Mouse (Mus musculus) left cerebral cortex, adult 2 months (tissue): ENCODE results near the gene Stx8. TPM values are rescaled to one million over a fixed set of nuclear protein-coding genes. Genes with fewer than 3 reads are reported as not detected.

Experiments
- DNase-seq, 2 experiments: peaks; one replicate each; pipeline ENCODE4 v3.0.0; 2021 to 2022; ENCODE audit warnings: low spot score in 2 of 2, mixed read lengths in 1 of 2; ENCODE audit errors: extremely low spot score in 1 of 2
- H3K27ac ChIP-seq: fragments of 200-600 bp; 2 replicates; pipeline ENCODE4 v1.8.1; 2022
- H3K4me3 ChIP-seq: fragments of 200-600 bp; 2 replicates; pipeline ENCODE4 v1.8.1; 2022
- CTCF ChIP-seq: fragments of 200-600 bp; IDR thresholded peaks from 2 replicates; pipeline ENCODE4 v1.8.1; 2022; ENCODE audit warnings: antibody characterized with exemption, mild to moderate bottlenecking, moderate library complexity
- intact Hi-C: fragments of 180-260 bp; cut with DNase I; formaldehyde crosslinking; loops from one replicate; pipeline ENCODE4 v1.15.1; 2025
- total RNA-seq, 2 experiments: library from RNA; stranded (reverse); gene quantifications; 2 replicates each; pipeline ENCODE4 v1.2.3; 2021

The Stx8 gene
- total RNA-seq, 2 experiments from 2014 or later: 36.4 to 42.7 TPM

GRCm38 (mm10) chr11:68044181-68044580 is 78.2 kb downstream of the Stx8 start:
- no peak overlapping the region for H3K27ac ChIP-seq
- DNase-seq: no peak
- intact Hi-C loops: no loop called here
- H3K4me3 ChIP-seq: no peak overlapping the region
- no peak for TF ChIP-seq CTCF

DNA sequence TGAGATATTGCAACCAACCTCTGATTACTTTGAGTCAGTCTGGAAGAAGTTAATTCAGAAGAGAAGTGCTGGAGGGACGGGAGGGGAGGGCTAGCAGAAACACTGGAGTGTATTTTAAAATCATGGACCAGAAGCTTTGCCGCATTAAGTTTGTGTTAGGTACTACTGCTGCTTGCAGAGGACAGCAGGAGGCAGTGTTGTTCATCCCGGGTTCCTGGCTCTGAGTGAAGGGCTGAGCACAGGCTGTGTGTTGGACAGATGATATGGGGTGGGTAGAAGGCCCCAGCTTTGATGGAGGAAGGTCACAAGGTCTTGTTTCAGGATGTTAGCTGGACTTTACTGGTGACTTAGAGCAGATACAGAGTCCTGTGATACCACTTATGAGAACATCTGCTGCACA is 80.9 kb downstream of the Stx8 start:
- TF ChIP-seq CTCF: peak; percentile 37
- H3K4me3 ChIP-seq: no peak overlapping the region
- intact Hi-C loops: no loop called here
- no peak for DNase-seq
- no peak overlapping the region for H3K27ac ChIP-seq

DNA sequence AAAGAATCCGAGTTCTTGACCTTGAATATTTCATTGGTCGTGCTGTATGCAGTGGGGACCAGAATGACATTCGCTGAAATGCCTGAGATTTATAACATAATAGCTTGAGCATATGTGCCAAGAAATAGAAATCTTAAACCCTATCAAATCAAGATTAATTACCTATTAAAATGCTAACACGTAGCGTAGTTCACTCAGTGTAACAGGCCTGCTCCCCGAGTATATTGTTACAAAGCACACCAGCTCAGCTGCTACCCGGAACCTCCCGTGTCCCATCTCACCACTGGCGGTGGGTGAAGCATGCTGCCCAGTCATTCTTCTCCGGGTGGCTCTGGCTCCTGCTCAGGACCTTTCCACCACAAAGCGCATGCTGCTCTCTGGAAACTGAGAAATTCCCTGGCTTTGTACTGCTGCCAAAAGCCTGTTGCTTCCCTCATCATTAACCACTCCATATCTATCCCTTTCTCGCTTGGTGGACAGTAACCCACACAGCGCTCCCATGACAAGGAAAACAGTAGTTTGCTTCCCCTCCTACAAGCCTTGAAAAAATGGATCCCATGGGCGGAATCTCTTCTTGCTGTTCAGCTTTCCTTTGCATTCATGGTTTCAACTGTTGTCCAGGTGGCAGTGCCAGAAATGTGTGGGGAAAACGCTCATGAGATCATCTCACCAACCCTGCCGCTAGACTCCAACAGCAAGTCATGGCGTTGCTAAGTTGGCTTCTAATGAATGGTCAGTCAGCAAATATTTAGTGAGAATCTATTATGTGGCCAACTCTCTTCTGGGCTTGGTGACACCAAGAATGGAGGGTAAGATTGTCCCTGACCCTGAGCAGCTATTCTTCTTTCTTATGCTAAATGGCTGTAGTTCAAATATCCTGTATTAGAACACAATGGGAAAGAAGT is 83.5 kb downstream of the Stx8 start:
- intact Hi-C loops: no loop called here
- TF ChIP-seq CTCF: no peak
- H3K27ac ChIP-seq: no peak overlapping the region
- no peak for DNase-seq
- H3K4me3 ChIP-seq: no peak overlapping the region

DNA sequence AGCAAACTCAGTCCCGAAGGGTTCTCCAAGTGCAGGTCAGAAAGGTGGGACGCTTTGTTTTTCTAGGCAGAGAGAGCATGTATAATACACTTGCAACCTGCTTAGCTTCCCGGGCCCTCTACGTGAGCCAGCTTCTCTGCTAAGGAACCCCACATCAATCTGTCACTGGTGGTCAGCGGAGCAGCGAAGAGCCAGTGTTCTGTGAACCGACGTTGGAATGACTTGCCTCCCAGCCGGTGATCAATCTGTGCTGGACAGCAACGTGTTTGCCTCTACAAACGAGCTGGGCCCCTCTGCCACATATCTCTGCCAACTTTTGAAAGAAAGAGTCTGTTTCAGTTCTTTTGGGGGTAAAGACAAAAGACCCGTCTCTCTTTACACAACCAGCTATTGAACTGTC is 84.7 kb downstream of the Stx8 start:
- H3K27ac ChIP-seq: no peak overlapping the region
- H3K4me3 ChIP-seq: no peak overlapping the region
- TF ChIP-seq CTCF: no peak
- no peak for DNase-seq
- intact Hi-C loops: no loop called here

- no peak for DNase-seq
- H3K27ac ChIP-seq: no peak overlapping the region
- no peak overlapping the region for H3K4me3 ChIP-seq
- intact Hi-C loops: no loop called here
- TF ChIP-seq CTCF: no peak
Measured at GRCm38 (mm10) chr11:68051305-68051704, 85.3 kb downstream of the Stx8 start.

GRCm38 (mm10) chr11:68058466-68059201 is 92.6 kb downstream of the Stx8 start:
- intact Hi-C loops: no loop called here

GRCm38 (mm10) chr11:68060651-68061050 is 94.7 kb downstream of the Stx8 start:
- H3K27ac ChIP-seq: no peak overlapping the region
- H3K4me3 ChIP-seq: no peak overlapping the region
- intact Hi-C loops: no loop called here
- no peak for TF ChIP-seq CTCF
- no peak for DNase-seq

More at GRCm38 (mm10) chr11:68058466-68059201, 92.6 kb downstream of the Stx8 start:
- H3K4me3 ChIP-seq: no peak overlapping the region
- TF ChIP-seq CTCF: no peak
- H3K27ac ChIP-seq: no peak overlapping the region
- no peak for DNase-seq

GRCm38 (mm10) chr11:68062116-68062515 is 96.1 kb downstream of the Stx8 start:
- no peak for TF ChIP-seq CTCF
- intact Hi-C loops: no loop called here

GRCm38 (mm10) chr11:68067806-68068205 is 101.8 kb downstream of the Stx8 start:
- Histone ChIP-seq H3K4me3 (no peak overlapping the region), H3K27ac (no peak overlapping the region)
- TF ChIP-seq CTCF: no peak
- no peak for DNase-seq
- intact Hi-C loops: no loop called here

More at GRCm38 (mm10) chr11:68062116-68062515, 96.1 kb downstream of the Stx8 start:
- H3K4me3 ChIP-seq: no peak overlapping the region
- no peak for DNase-seq
- no peak overlapping the region for H3K27ac ChIP-seq

DNA sequence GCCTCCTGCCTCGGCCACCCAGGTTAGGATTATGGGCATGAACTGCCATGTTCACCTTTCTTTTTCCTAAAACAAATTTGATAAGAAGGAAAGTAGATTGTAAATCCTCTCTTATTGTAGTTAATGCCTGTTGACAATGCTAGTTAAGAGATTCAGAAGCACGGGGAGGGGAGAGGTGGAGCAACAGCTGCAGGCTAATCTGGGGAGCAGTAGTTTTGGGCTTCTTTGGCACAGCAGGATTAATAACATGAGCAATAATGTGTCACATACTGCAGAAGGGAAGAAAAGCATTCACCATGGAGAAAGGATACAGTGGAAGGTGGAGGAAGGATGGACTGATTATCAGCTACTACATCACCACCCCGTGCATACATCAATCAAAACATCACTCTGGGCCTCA is 104.1 kb downstream of the Stx8 start:
- H3K27ac ChIP-seq: no peak overlapping the region
- no peak overlapping the region for H3K4me3 ChIP-seq
- TF ChIP-seq CTCF: no peak
- no peak for DNase-seq
- intact Hi-C loops: no loop called here

GRCm38 (mm10) chr11:68071836-68072235 is 105.8 kb downstream of the Stx8 start:
- DNase-seq: no peak
- Histone ChIP-seq H3K27ac (no peak overlapping the region), H3K4me3 (no peak overlapping the region)
- intact Hi-C loops: no loop called here
- TF ChIP-seq CTCF: no peak

GRCm38 (mm10) chr11:68072597-68073210 is 106.7 kb downstream of the Stx8 start:
- Histone ChIP-seq H3K4me3 (no peak overlapping the region), H3K27ac (no peak overlapping the region)
- intact Hi-C loops: no loop called here
- DNase-seq: no peak
- no peak for TF ChIP-seq CTCF
